Mouse (Mus musculus) right cerebral cortex, adult 2 months (tissue): ENCODE data around the gene Otop2.

Source experiments
- DNase-seq, 2 experiments: peaks; one replicate each; pipeline ENCODE4 v3.0.0; 2021 to 2022; ENCODE audit warnings: low spot score in 2 of 2

Gene Otop2

GRCm38 (mm10) chr11:115297214-115297826 lies 9.6 kb upstream of the Otop2 start, which contains the start of gene Fads6:
Gene Fads6 (minus strand): TSS chr11:115297663.
- peak; percentile 68 to 72 for DNase-seq

GRCm38 (mm10) chr11:115298160-115298559 lies 8.8 kb upstream of the Otop2 start:
- no peak for DNase-seq

DNA sequence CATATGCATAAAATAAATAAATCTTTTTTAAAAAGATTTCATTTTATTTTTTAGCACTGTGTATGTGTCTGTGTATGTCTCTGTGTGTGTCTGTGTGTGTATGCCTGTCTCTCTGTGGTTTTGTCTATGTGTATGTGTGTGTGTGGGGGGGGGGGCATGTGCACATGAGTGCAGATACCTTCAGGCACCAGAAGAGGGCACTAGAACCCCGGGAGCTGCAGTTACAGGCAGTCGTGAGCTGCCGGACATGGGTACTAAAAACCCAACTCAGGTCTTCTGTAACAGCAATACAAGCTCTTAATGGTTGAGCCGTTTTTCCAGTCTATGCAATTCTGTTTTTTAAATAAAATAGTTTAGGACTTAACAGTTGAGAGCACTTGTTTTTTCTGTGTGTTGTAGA lies 6.2 kb upstream of the Otop2 start:
- DNase-seq, result no peak

DNA sequence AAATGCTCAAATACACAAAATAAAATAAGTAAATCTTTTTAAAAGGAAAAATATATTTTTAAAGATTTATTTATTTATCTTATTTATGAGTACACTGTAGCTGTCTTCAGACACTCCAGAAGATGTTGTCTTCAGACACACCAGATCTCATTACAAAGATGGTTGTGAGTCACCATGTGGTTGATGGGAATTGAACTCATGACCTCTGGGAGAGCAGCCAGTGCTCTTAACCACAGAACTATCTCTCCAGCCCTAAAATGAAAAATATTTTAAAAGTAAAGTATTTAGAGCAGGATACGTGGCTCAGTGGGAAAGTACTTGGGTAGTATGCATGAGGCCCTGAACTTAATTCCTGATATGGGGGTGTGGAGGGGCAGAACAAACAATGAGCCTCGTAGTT lies 5.6 kb upstream of the Otop2 start:
- no peak for DNase-seq

GRCm38 (mm10) chr11:115303167-115303566 lies 3.8 kb upstream of the Otop2 start:
- no peak for DNase-seq

DNA sequence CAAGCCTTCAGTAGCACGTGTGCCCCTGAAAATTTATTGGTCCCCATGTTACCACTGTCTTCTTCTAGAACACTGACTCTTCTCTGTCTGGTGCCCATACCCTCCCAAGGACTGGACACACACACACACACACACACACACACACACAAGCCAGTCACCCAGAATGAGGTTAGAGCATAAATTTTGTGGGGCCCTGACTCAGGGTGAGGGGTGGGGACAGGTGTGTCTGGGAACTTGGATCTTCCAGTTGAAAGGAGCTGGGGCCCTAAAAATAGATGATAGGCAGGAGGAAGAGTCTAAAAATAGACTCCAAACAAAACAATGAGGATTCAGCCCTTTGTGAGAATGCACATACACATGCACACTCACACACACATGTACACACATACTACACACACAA lies 1.8 kb downstream of the Otop2 start:
- no peak for DNase-seq

- DNase-seq, result no peak
These were observed 7.3 kb downstream of the Otop2 start for GRCm38 (mm10) chr11:115314249-115314648.

GRCm38 (mm10) chr11:115317204-115317603 lies 10.2 kb downstream of the Otop2 start:
- no peak for DNase-seq

DNA sequence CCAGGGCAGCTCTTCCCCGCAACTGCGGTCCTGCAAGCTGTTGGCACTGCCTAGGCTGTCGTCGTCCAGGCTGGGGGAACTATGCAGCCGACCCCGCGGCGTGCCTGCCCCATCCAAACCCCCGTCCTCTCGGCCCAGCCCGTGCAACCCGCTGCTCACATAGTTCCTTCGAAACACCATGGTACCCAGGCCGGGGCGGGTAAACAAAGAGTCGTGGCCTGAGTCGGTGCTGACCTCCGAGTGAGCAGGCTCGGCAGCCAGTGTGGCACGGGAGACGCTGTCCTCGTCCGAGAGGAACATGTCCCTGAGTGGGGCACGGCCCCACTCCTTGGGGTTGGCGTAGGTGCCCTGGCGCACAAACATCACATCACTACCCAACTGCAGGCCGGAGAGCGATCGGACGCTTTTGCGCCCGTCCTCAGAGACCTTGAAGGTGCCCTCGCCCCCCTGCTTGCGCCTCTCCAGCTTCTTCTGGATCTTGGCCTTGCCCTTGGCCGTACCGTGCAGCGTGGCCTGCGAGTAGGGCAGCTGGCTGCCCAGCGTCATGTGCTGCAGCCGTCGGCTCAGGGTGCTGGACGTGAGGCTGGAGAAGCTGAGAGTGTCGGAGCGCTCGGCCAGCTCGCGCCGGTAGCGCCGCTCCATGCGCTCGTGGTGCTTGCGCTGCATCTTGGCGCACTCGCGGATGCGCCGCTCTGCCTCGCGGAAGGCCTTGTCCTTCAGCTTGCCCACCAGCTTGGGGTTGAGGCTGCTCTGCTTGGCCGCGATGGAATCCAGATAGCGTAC lies 11.5 kb downstream of the Otop2 start:
- no peak for DNase-seq

DNA sequence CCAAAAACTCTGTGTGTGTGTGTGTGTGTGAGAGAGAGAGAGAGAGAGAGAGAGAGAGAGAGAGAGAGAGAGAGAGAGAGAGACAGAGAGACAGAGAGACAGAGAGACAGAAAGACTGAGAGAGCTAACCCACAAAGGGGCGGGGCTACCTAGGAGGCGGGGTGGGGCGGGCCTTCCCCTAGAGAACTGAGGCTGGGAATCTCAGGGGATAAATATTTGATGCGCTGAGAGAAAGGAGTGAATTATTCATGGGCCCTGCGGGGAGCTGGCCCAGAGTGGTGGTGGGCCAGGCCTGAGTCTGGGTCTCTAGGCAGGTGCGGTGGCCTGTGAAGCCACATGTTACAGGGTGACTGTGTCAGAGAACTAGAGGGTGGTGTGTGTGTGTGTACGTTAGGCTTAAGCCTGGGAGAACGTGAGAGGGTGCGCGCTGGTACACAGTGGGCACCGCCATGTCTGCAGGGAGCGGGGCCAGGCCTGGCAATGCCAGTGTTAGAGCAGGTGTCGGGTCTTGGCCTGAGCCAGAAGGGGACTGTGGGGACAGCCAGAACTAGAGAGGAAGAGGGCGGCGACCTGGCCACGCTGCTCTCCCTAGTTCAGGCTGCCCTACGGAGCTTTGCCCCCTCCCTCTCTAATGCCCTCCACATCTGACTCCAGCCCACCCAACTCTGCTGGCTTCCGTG lies 12.9 kb downstream of the Otop2 start:
- no peak for DNase-seq

GRCm38 (mm10) chr11:115321906-115322693 lies 15.1 kb downstream of the Otop2 start, which contains the start of gene Ush1g:
Gene Ush1g (minus strand): TSS chr11:115322041.
- DNase-seq, result no peak

DNA sequence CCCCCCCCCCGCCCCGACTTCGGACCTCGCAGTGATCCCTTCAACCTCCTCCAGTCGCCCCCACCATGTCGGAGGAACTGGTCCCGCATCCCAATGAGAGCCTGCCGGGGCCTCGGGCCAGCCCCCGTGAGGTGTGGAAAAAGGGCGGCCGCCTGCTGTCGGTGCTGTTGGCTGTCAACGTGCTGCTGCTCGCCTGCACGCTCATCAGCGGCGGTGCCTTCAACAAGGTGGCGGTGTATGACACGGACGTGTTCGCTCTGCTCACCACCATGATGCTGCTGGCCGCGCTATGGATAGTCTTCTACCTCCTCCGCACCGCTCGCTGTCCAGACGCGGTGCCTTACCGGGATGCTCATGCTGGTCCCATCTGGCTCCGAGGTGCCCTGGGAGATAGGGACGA lies 16.4 kb downstream of the Otop2 start:
- DNase-seq, result no peak

GRCm38 (mm10) chr11:115326730-115327129 lies 19.8 kb downstream of the Otop2 start:
- DNase-seq, result peak; percentile 53 to 57

DNA sequence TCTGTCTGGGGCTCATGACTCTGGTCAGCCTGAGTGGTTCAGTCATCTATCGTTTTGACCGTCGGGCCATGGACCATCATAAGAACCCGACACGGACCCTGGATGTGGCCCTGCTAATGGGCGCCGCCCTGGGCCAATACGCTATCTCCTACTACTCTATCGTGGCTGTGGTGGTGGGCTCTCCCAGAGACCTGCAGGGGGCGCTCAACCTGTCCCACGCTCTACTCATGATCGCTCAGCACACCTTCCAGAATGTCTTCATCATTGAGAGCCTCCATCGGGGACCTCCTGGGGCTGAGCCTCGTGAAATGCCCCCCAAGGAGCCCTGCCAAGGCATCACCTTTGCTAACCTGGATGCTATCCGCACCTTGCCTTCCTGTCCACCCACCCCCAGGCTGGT lies 22.4 kb downstream of the Otop2 start:
- no peak for DNase-seq

DNA sequence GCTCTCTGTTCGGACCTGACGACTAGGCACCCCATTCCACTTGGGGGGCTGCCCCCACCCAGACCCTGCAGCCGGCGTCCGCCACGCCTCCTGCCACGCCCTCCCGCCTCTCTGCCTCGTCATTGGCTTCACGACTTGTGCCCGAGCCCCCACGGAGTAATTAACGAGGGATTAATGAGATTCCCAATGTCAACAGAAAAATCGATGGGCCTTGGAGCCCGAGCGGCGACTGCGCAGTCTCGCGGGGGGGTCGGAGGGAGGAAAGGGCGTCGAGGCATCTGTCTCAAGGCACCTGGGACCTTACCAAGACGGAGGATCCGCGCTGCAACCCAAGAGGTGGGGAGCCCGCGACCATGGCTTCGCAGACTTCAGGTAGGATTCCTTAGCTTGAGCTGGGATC lies 27.6 kb downstream of the Otop2 start, which contains the start of gene Otop3:
Otop3 (plus strand) TSS at position 201 of the 400 bp plus-strand sequence.
- no peak for DNase-seq

GRCm38 (mm10) chr11:115335223-115335622 lies 28.3 kb downstream of the Otop2 start:
- DNase-seq, result no peak

DNA sequence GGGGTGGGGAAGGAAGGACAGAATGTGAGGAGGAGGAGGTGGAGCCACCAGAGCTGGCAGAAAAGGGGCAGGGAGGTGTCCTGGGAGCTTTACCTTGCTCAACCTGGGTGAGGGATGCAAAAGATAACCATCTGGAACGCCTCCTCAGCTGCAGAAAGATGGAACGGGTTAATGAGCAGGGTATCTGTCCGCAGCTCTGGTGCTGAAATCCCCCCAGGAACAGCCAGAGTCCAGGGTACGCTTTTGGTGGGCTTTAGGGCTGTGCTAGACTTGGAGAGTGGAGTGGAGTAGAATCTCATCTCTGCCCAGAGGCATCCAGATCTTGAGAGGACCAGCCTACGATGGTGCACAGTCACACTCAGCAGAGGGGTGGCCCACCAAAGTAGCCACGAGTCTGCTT lies 29.2 kb downstream of the Otop2 start:
- no peak for DNase-seq

DNA sequence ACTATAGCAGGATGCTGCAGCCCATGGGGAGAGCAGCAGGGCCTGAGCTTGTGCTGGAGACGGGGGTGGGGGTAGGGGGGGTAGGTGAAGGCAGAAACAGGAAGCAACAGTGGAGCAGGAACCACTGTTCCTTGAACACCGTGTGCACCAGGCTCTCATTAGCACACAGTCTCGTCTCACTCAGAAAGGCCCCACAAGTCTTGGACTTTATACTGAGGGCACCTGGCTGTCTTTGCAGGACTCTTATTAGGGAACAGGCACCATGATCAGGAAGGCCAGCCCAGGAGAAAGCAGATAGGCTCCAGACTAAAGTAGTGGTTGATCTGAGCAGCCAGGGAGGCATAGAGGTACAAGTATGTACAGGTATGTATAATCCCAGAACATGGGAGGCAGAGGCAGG lies 30.4 kb downstream of the Otop2 start:
- DNase-seq, result no peak

- no peak for DNase-seq
These were observed 30.9 kb downstream of the Otop2 start for GRCm38 (mm10) chr11:115337826-115338225.

GRCm38 (mm10) chr11:115341246-115341645 lies 34.3 kb downstream of the Otop2 start:
- no peak for DNase-seq

GRCm38 (mm10) chr11:115341866-115342265 lies 34.9 kb downstream of the Otop2 start:
- DNase-seq, result no peak

GRCm38 (mm10) chr11:115344967-115345366 lies 38.0 kb downstream of the Otop2 start:
- no peak for DNase-seq
